In genomic region chr4:138446981-138447380, GRCm38 (mm10) we compare ENCODE assay signal across 11 mouse cellular contexts. TPM values are rescaled to one million over a fixed set of nuclear protein-coding genes. Genes with fewer than 3 reads are reported as not detected.
DNase-seq lines count a peak whose midpoint lies in the region; ATAC-seq and TF ChIP-seq lines count a peak whose summit lies in the region.
"Had no signal": no experiment of that assay in that cellular context is flagged by ENCODE, and none has a peak within 500 bp of the region (broad histone marks: within the 10 kb centered on the region; RNA-seq: fewer than 3 reads in every experiment).

No protein-coding gene starts in this region.

- no peak for DNase-seq in intestine, embryonic 14.5 days (ENCODE audit: low spot score)
- no peak for DNase-seq in embryonic facial prominence, embryonic 14.5 days (ENCODE audit: low spot score)
- DNase-seq in hindbrain, embryonic 14.5 days (ENCODE audit: low spot score) = peak; percentile 47
- no peak for DNase-seq in kidney, adult 8-10 months

- H3K9me3 ChIP-seq in intestine, embryonic 14.5 days (ENCODE audit: control insufficient read depth, low read length) = no peaks in the 10 kb centered on the region
- H3K9me3 ChIP-seq in intestine, postnatal 0 days (ENCODE audit: control insufficient read depth) = no peaks in the 10 kb centered on the region
- no peaks in the 10 kb centered on the region for H3K9me3 ChIP-seq in embryonic facial prominence, embryonic 14.5 days (ENCODE audit: control insufficient read depth, low read length)
- no peaks in the 10 kb centered on the region for H3K9me3 ChIP-seq in hindbrain, embryonic 14.5 days (ENCODE audit: control insufficient read depth, low read length)
- H3K9me3 ChIP-seq in liver, embryonic 12.5 days (replicated peaks) = no peaks in the 10 kb centered on the region
- H3K9me3 ChIP-seq: G1E had no signal

- H3K27ac ChIP-seq in intestine, embryonic 14.5 days (ENCODE audit: low read depth) = no peak overlapping the region
- no peak overlapping the region for H3K27ac ChIP-seq in intestine, postnatal 0 days (ENCODE audit: low read depth, low read length)
- no peak overlapping the region for H3K27ac ChIP-seq in embryonic facial prominence, embryonic 14.5 days (replicated peaks; ENCODE audit: low read depth, low read length)
- peak overlapping the region; percentile 84 for H3K27ac ChIP-seq in hindbrain, embryonic 14.5 days
- no peak overlapping the region for H3K27ac ChIP-seq in liver, embryonic 12.5 days
- H3K27ac ChIP-seq: heart, adult 2 months had no signal

- H3K4me3 ChIP-seq in intestine, embryonic 14.5 days (ENCODE audit: low read depth, low read length) = no peak overlapping the region
- no peak overlapping the region for H3K4me3 ChIP-seq in intestine, postnatal 0 days (ENCODE audit: low read depth, low read length)
- H3K4me3 ChIP-seq in embryonic facial prominence, embryonic 14.5 days (ENCODE audit: low read depth, low read length) = no peak overlapping the region
- H3K4me3 ChIP-seq in hindbrain, embryonic 14.5 days (replicated peaks; ENCODE audit: low read length) = no peak overlapping the region
- no peak overlapping the region for H3K4me3 ChIP-seq in liver, embryonic 12.5 days
- H3K4me3 ChIP-seq: heart, adult 2 months had no signal

- WGBS in intestine, embryonic 14.5 days = 25% methylated on average over 13 of the region's 13 CpGs
- WGBS in intestine, postnatal 0 days = 24% methylated on average over 13 of the region's 13 CpGs
- 27% methylated on average over 13 of the region's 13 CpGs for WGBS in embryonic facial prominence, embryonic 14.5 days
- WGBS in hindbrain, embryonic 14.5 days = 15% methylated on average over 13 of the region's 13 CpGs
- 21% methylated on average over 13 of the region's 13 CpGs for WGBS in liver, embryonic 12.5 days (ENCODE audit: insufficient replicate concordance)

- no peak overlapping the region for H3K9ac ChIP-seq in intestine, embryonic 14.5 days (ENCODE audit: low read length)
- H3K9ac ChIP-seq in intestine, postnatal 0 days (ENCODE audit: low read depth, low read length) = no peak overlapping the region
- no peak overlapping the region for H3K9ac ChIP-seq in embryonic facial prominence, embryonic 14.5 days (ENCODE audit: low read depth, low read length)
- peak overlapping the region; percentile 49 for H3K9ac ChIP-seq in hindbrain, embryonic 14.5 days
- no peak overlapping the region for H3K9ac ChIP-seq in liver, embryonic 12.5 days
- H3K9ac ChIP-seq: liver, postnatal 0 days had no signal

- no peaks in the 10 kb centered on the region; the same call in 1 of the 2 replicates for H3K4me1 ChIP-seq in intestine, embryonic 14.5 days (replicated peaks; ENCODE audit: control insufficient read depth, insufficient read depth, low read length)
- no peaks in the 10 kb centered on the region for H3K4me1 ChIP-seq in intestine, postnatal 0 days (replicated peaks; ENCODE audit: control insufficient read depth, insufficient read depth, low read length)
- H3K4me1 ChIP-seq in embryonic facial prominence, embryonic 14.5 days (ENCODE audit: control insufficient read depth, insufficient read depth, low read length) = no peaks in the 10 kb centered on the region
- H3K4me1 ChIP-seq in hindbrain, embryonic 14.5 days (replicated peaks; ENCODE audit: control insufficient read depth, insufficient read depth, low read length) = peaks cover 21% of the 10 kb centered on the region
- H3K4me1 ChIP-seq in liver, embryonic 12.5 days = no peaks in the 10 kb centered on the region

- TF ChIP-seq CTCF in intestine, postnatal 0 days (IDR thresholded peaks at IDR 0.05; ENCODE audit: low read depth) = no peak

- H3K36me3 ChIP-seq in intestine, embryonic 14.5 days (ENCODE audit: control insufficient read depth, insufficient read depth, low read length) = no peaks in the 10 kb centered on the region
- peaks cover 1% of the 10 kb centered on the region; the same call in 1 of the 2 replicates for H3K36me3 ChIP-seq in intestine, postnatal 0 days (ENCODE audit: control insufficient read depth, insufficient read depth)
- 0 out of 2 replicates have a peak, but pooled peaks cover under 1% of the 10 kb centered on the region for H3K36me3 ChIP-seq in embryonic facial prominence, embryonic 14.5 days (ENCODE audit: control insufficient read depth, insufficient read depth, low read length)
- H3K36me3 ChIP-seq in hindbrain, embryonic 14.5 days (replicated peaks; ENCODE audit: control insufficient read depth, insufficient read depth) = peaks cover 16% of the 10 kb centered on the region; the same call in 1 of the 2 replicates
- H3K36me3 ChIP-seq in liver, embryonic 12.5 days = peaks cover under 1% of the 10 kb centered on the region; the same call in 1 of the 2 replicates

- no peaks in the 10 kb centered on the region for H3K27me3 ChIP-seq in intestine, embryonic 14.5 days (replicated peaks; ENCODE audit: control insufficient read depth, insufficient read depth, low read length)
- H3K27me3 ChIP-seq in intestine, postnatal 0 days (replicated peaks; ENCODE audit: control insufficient read depth, insufficient read depth, low read length) = no peaks in the 10 kb centered on the region
- peaks cover 9% of the 10 kb centered on the region for H3K27me3 ChIP-seq in embryonic facial prominence, embryonic 14.5 days (replicated peaks; ENCODE audit: control insufficient read depth, insufficient read depth, low read length)
- H3K27me3 ChIP-seq in hindbrain, embryonic 14.5 days (ENCODE audit: control insufficient read depth, insufficient read depth, low read length) = no peaks in the 10 kb centered on the region
- H3K27me3 ChIP-seq in liver, embryonic 12.5 days (replicated peaks) = peaks cover 70% of the 10 kb centered on the region

- no peak overlapping the region for H3K4me2 ChIP-seq in intestine, embryonic 14.5 days (ENCODE audit: low read length)
- no peak overlapping the region for H3K4me2 ChIP-seq in intestine, postnatal 0 days (replicated peaks; ENCODE audit: low read depth)
- H3K4me2 ChIP-seq in embryonic facial prominence, embryonic 14.5 days (ENCODE audit: low read depth, low read length) = no peak overlapping the region
- H3K4me2 ChIP-seq in hindbrain, embryonic 14.5 days (replicated peaks) = peak overlapping the region; percentile 28; the same call in 1 of the 2 replicates
- H3K4me2 ChIP-seq in liver, embryonic 12.5 days = no peak overlapping the region

- 0 out of 2 replicates have a peak, but pooled peaks have one; percentile 2 for ATAC-seq in intestine, embryonic 14.5 days (replicated peaks; ENCODE audit: low FRiP score, low TSS enrichment, low read depth)
- ATAC-seq in intestine, postnatal 0 days = no peak
- peak; percentile 41; the same call in 1 of the 2 replicates for ATAC-seq in embryonic facial prominence, embryonic 14.5 days (ENCODE audit: low read depth)
- ATAC-seq in hindbrain, embryonic 14.5 days (ENCODE audit: low FRiP score) = peak; percentile 62
- 0 out of 2 replicates have a peak, but pooled peaks have one; percentile 6 for ATAC-seq in monocyte, adult 5-6 weeks (replicated peaks; ENCODE audit: insufficient number of reproducible peaks, low FRiP score, low TSS enrichment, poor library complexity, severe bottlenecking)
- ATAC-seq in liver, embryonic 12.5 days = no peak
- no peak for ATAC-seq in megakaryocyte-erythroid progenitor cell, adult 5-6 weeks (replicated peaks; ENCODE audit: low FRiP score, low TSS enrichment, poor library complexity, severe bottlenecking)

RNA-seq across cellular contexts. Expression of gene Camk2n1, which starts 7.1 kb away (rescaled TPM):
- 5.3 and 5.9 TPM in 2 replicates for polyA plus RNA-seq in intestine, embryonic 14.5 days (2014; fragmentation: Nextera tagmentation; extraction: Ambion mirVana)
- 10.9 and 12.2 TPM in 2 replicates for polyA plus RNA-seq in intestine, postnatal 0 days (2015; fragmentation: Nextera tagmentation; extraction: Ambion mirVana)
- polyA plus RNA-seq in embryonic facial prominence, embryonic 14.5 days (2014; fragmentation: Nextera tagmentation; extraction: Ambion mirVana) = 2.4 and 2.5 TPM in 2 replicates
- polyA plus RNA-seq in hindbrain, embryonic 14.5 days (2014; fragmentation: Nextera tagmentation; extraction: Ambion mirVana) = 17.1 and 17.2 TPM in 2 replicates
- total RNA-seq in monocyte, adult 5-6 weeks (2017) = 10.8 to 19.2 TPM (median 11.3 TPM) in 3 replicates
- polyA plus RNA-seq in liver, embryonic 12.5 days (2016; fragmentation: Nextera tagmentation; extraction: Ambion mirVana) = 1.3 and 1.4 TPM in 2 replicates
- not detected in 2 replicates for total RNA-seq in megakaryocyte-erythroid progenitor cell, adult 5-6 weeks (2014; fragmentation: Nextera tagmentation)
- total RNA-seq in megakaryocyte-erythroid progenitor cell, adult 5-6 weeks (2017) = 0.05 TPM in 1 of 2 replicates, not detected in the other

RNA-seq across cellular contexts. Expression of gene Mul1, which starts 12.5 kb away (rescaled TPM):
- 19.4 and 20.1 TPM in 2 replicates for polyA plus RNA-seq in intestine, embryonic 14.5 days (2014; fragmentation: Nextera tagmentation; extraction: Ambion mirVana)
- 34.7 and 35.0 TPM in 2 replicates for polyA plus RNA-seq in intestine, postnatal 0 days (2015; fragmentation: Nextera tagmentation; extraction: Ambion mirVana)
- polyA plus RNA-seq in embryonic facial prominence, embryonic 14.5 days (2014; fragmentation: Nextera tagmentation; extraction: Ambion mirVana) = 19.5 and 22.0 TPM in 2 replicates
- 18.5 and 23.1 TPM in 2 replicates for polyA plus RNA-seq in hindbrain, embryonic 14.5 days (2014; fragmentation: Nextera tagmentation; extraction: Ambion mirVana)
- total RNA-seq in monocyte, adult 5-6 weeks (2017) = 10.8 to 12.0 TPM (median 11.9 TPM) in 3 replicates
- polyA plus RNA-seq in liver, embryonic 12.5 days (2016; fragmentation: Nextera tagmentation; extraction: Ambion mirVana) = 9.4 and 10.2 TPM in 2 replicates
- 13.2 and 18.1 TPM in 2 replicates for total RNA-seq in megakaryocyte-erythroid progenitor cell, adult 5-6 weeks (2014; fragmentation: Nextera tagmentation)
- total RNA-seq in megakaryocyte-erythroid progenitor cell, adult 5-6 weeks (2017) = 3.2 and 10.2 TPM in 2 replicates

RNA-seq across cellular contexts. Expression of gene Fam43b, which starts 50.7 kb away (rescaled TPM):
- 0.07 TPM in 2 replicates for polyA plus RNA-seq in intestine, embryonic 14.5 days (2014; fragmentation: Nextera tagmentation; extraction: Ambion mirVana)
- polyA plus RNA-seq in intestine, postnatal 0 days (2015; fragmentation: Nextera tagmentation; extraction: Ambion mirVana) = not detected in 2 replicates
- 0.24 and 0.29 TPM in 2 replicates for polyA plus RNA-seq in embryonic facial prominence, embryonic 14.5 days (2014; fragmentation: Nextera tagmentation; extraction: Ambion mirVana)
- 8.8 and 13.6 TPM in 2 replicates for polyA plus RNA-seq in hindbrain, embryonic 14.5 days (2014; fragmentation: Nextera tagmentation; extraction: Ambion mirVana)
- not detected in 3 replicates for total RNA-seq in monocyte, adult 5-6 weeks (2017)
- polyA plus RNA-seq in liver, embryonic 12.5 days (2016; fragmentation: Nextera tagmentation; extraction: Ambion mirVana) = not detected in 2 replicates
- not detected in 2 replicates for total RNA-seq in megakaryocyte-erythroid progenitor cell, adult 5-6 weeks (2014; fragmentation: Nextera tagmentation)
- not detected in 2 replicates for total RNA-seq in megakaryocyte-erythroid progenitor cell, adult 5-6 weeks (2017)
- total RNA-seq: heart, adult 2 months had no signal
- polyA plus RNA-seq: G1E; heart, adult 2 months; liver, postnatal 0 days had no signal

Comparison
In these comparisons a context has a peak if more than half of its experiments do, and no peak if none do; other contexts are left out.
1. ATAC-seq: peak in intestine, embryonic 14.5 days (single experiment), embryonic facial prominence, embryonic 14.5 days (single experiment), hindbrain, embryonic 14.5 days (single experiment) and monocyte, adult 5-6 weeks (single experiment); none in intestine, postnatal 0 days (single experiment), liver, embryonic 12.5 days (single experiment) and megakaryocyte-erythroid progenitor cell, adult 5-6 weeks (single experiment).